Mouse (Mus musculus) forebrain, postnatal 0 days (tissue): Measurements from ENCODE around the gene Iqcf3. TPM values are rescaled to one million over a fixed set of nuclear protein-coding genes. Genes with fewer than 3 reads are reported as not detected.

Experiments
- ATAC-seq: fragments of 200-750 bp; cut with Nextera tagmentation; 2 replicates; pipeline ENCODE4 v1.8.0; 2017; ENCODE audit warnings: mild to moderate bottlenecking, moderate library complexity
- DNase-seq: peaks from one replicate; pipeline ENCODE4 v3.0.0-alpha.2; 2015
- H3K27ac ChIP-seq: fragments of 300-500 bp; sonication (generic); 2 replicates; pipeline ENCODE4 v1.5.1; 2014; ENCODE audit warnings: low read depth, mild to moderate bottlenecking, antibody characterized with exemption, low read length, moderate library complexity, mixed read lengths
- H3K27me3 ChIP-seq: fragments of 300-500 bp; sonication (generic); 2 replicates; pipeline ENCODE4 v1.6.1; 2014; ENCODE audit warnings: mild to moderate bottlenecking, low read length, mixed read lengths; ENCODE audit not compliant: insufficient read depth
- H3K36me3 ChIP-seq: fragments of 300-500 bp; sonication (generic); 2 replicates; pipeline ENCODE4 v1.6.1; 2014; ENCODE audit warnings: mild to moderate bottlenecking, moderate library complexity; ENCODE audit not compliant: insufficient read depth
- H3K4me1 ChIP-seq: fragments of 300-500 bp; sonication (generic); 2 replicates; pipeline ENCODE4 v1.6.1; 2014; ENCODE audit warnings: antibody characterized with exemption; ENCODE audit not compliant: insufficient read depth
- H3K4me2 ChIP-seq: fragments of 300-500 bp; sonication (generic); 2 replicates; pipeline ENCODE4 v1.6.1; 2014; ENCODE audit warnings: low read depth, mild to moderate bottlenecking, moderate library complexity
- H3K4me3 ChIP-seq: fragments of 300-500 bp; sonication (generic); 2 replicates; pipeline ENCODE4 v1.5.1; 2014; ENCODE audit warnings: low read depth, low read length, mixed read lengths
- H3K9ac ChIP-seq: fragments of 300-500 bp; sonication (generic); 2 replicates; pipeline ENCODE4 v1.6.1; 2014; ENCODE audit warnings: mild to moderate bottlenecking
- H3K9me3 ChIP-seq: fragments of 300-500 bp; sonication (generic); 2 replicates; pipeline ENCODE4 v1.6.1; 2016; ENCODE audit warnings: low read length
- CTCF ChIP-seq: sonication (generic); IDR thresholded peaks from 2 replicates; pipeline ENCODE4 v1.5.1; 2016; ENCODE audit warnings: antibody characterized with exemption, control low read depth, low read depth
- WGBS: fragments of 180-500 bp; shearing (Covaris S2); extraction: QIAGEN DNeasy Blood & Tissue Kit; methylation state at CpG from one replicate; pipeline ENCODE4 v1.1.7; 2014; 5-methylcytosine and 5-hydroxymethylcytosine counted together
- polyA plus RNA-seq: library from polyadenylated mRNA; unstranded; fragments of >200 nt; fragmentation: Nextera tagmentation; extraction: Ambion mirVana; gene quantifications from 2 replicates; pipeline ENCODE4 v1.2.1, GENCODE M21; 2015
- total RNA-seq: library from RNA; depleted of rRNA; stranded (reverse); fragments of >200 nt; gene quantifications from 2 replicates; pipeline ENCODE4 v1.2.3, GENCODE M21; 2014

Iqcf3 gene
- total and polyA plus RNA-seq, 2 experiments from 2014 or later = not detected

- Histone ChIP-seq H3K27me3 (no peaks in the 10 kb centered on the region), H3K4me1 (no peaks in the 10 kb centered on the region), H3K4me2 (no peak overlapping the region), H3K27ac (no peak overlapping the region), H3K9ac (no peak overlapping the region), H3K4me3 (no peak overlapping the region), H3K36me3 (peaks cover 56% of the 10 kb centered on the region), H3K9me3 (no peaks in the 10 kb centered on the region)
- ATAC-seq (no peak), DNase-seq (no peak)
- WGBS = 94% methylated on average over 17 of the region's 17 CpGs
- TF ChIP-seq CTCF = no peak
Measured at GRCm38 (mm10) chr9:106483606-106484005, 77.8 kb downstream of the Iqcf3 start.

- Histone ChIP-seq H3K4me3 (no peak overlapping the region), H3K27ac (no peak overlapping the region), H3K4me2 (no peak overlapping the region), H3K9me3 (no peaks in the 10 kb centered on the region), H3K36me3 (peaks cover 56% of the 10 kb centered on the region), H3K9ac (no peak overlapping the region), H3K27me3 (no peaks in the 10 kb centered on the region), H3K4me1 (peaks cover 2% of the 10 kb centered on the region; the same call in 1 of the 2 replicates)
- no peak for ATAC-seq
- no peak for TF ChIP-seq CTCF
- DNase-seq = no peak
- WGBS = 96% methylated on average over 10 of the region's 10 CpGs
Measured at GRCm38 (mm10) chr9:106483136-106483535, 78.3 kb downstream of the Iqcf3 start.

- no peaks in the 10 kb centered on the region for H3K9me3 ChIP-seq
- ATAC-seq (no peak), DNase-seq (no peak)
- no peaks in the 10 kb centered on the region for H3K27me3 ChIP-seq
- no peak overlapping the region for H3K27ac ChIP-seq
- no peak overlapping the region for H3K4me3 ChIP-seq
- TF ChIP-seq CTCF = no peak
- H3K36me3 ChIP-seq = peaks cover 56% of the 10 kb centered on the region
- H3K9ac ChIP-seq = no peak overlapping the region
- no peak overlapping the region for H3K4me2 ChIP-seq
- 90% methylated on average over 17 of the region's 17 CpGs for WGBS
- peaks cover 5% of the 10 kb centered on the region; the same call in 1 of the 2 replicates for H3K4me1 ChIP-seq
Measured at GRCm38 (mm10) chr9:106482578-106483115, 78.8 kb downstream of the Iqcf3 start.

GRCm38 (mm10) chr9:106481676-106482075, 79.8 kb downstream of the Iqcf3 start:
- no peak for TF ChIP-seq CTCF
- H3K9ac ChIP-seq = no peak overlapping the region
- H3K4me3 ChIP-seq = no peak overlapping the region
- WGBS = 95% methylated on average over 13 of the region's 13 CpGs
- ATAC-seq (no peak), DNase-seq (no peak)
- no peaks in the 10 kb centered on the region for H3K27me3 ChIP-seq
- H3K4me2 ChIP-seq = no peak overlapping the region
- H3K27ac ChIP-seq = no peak overlapping the region
- H3K4me1 ChIP-seq = peaks cover 5% of the 10 kb centered on the region; the same call in 1 of the 2 replicates
- H3K9me3 ChIP-seq = no peaks in the 10 kb centered on the region
- peaks cover 56% of the 10 kb centered on the region for H3K36me3 ChIP-seq

DNA sequence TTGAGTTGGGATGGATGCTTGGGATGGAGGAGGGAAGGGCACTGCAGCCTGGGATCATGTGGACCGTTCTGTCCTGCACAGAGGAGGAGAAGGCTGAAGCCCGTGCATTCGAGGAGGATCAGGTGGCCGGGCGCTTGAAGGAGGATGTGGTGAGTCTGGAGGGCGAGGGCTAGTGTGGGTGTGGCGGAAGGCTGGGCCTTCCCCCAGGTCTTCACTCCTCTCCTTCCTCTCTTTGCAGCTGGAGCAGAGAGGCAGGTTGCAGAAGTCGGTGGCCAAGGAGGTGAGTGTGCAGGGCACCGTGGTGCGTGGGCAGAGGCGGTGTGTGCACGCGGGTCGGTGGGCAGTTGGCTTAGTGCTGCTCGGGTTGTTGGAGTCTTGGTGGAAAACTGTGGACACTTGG, 80.4 kb downstream of the Iqcf3 start:
- no peak for ATAC-seq
- peaks cover 5% of the 10 kb centered on the region; the same call in 1 of the 2 replicates for H3K4me1 ChIP-seq
- WGBS = 96% methylated on average over 15 of the region's 15 CpGs

GRCm38 (mm10) chr9:106480541-106480940, 80.9 kb downstream of the Iqcf3 start:
- Histone ChIP-seq H3K9ac (no peak overlapping the region), H3K4me2 (no peak overlapping the region), H3K27ac (no peak overlapping the region), H3K4me3 (no peak overlapping the region), H3K36me3 (peaks cover 46% of the 10 kb centered on the region), H3K9me3 (no peaks in the 10 kb centered on the region), H3K4me1 (peaks cover 5% of the 10 kb centered on the region; the same call in 1 of the 2 replicates), H3K27me3 (no peaks in the 10 kb centered on the region)
- WGBS = 95% methylated on average over 7 of the region's 7 CpGs
- no peak for ATAC-seq
- no peak for DNase-seq
- TF ChIP-seq CTCF = no peak

More for the DNA sequence above, 80.4 kb downstream of the Iqcf3 start:
- TF ChIP-seq CTCF = no peak
- no peak overlapping the region for H3K4me3 ChIP-seq
- no peak overlapping the region for H3K27ac ChIP-seq
- DNase-seq = no peak
- no peak overlapping the region for H3K9ac ChIP-seq
- no peaks in the 10 kb centered on the region for H3K9me3 ChIP-seq
- H3K36me3 ChIP-seq = peaks cover 51% of the 10 kb centered on the region
- H3K4me2 ChIP-seq = no peak overlapping the region
- H3K27me3 ChIP-seq = no peaks in the 10 kb centered on the region

DNA sequence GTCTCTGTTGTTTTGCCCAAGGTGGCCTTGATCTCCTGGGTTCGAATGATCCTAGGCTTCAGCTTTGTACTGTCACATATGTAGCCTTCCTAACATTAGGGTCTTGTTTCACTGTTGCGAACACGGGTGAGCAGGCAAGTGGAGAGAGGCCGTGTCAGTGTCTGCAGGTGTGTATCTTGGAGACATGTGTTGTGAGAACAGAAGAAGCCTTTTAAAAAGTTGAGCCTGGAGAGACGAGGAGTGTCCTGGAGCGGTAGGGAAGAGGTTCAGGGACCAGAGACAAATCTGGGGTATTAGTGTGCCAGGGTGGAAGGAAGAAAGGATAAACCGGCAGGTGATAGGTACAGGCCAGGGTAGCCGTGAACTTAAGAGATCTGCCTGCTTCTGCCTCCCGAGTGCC, 83.3 kb downstream of the Iqcf3 start:
- H3K9me3 ChIP-seq = no peaks in the 10 kb centered on the region
- no peak overlapping the region for H3K27ac ChIP-seq
- H3K4me1 ChIP-seq = peaks cover 5% of the 10 kb centered on the region; the same call in 1 of the 2 replicates
- H3K4me2 ChIP-seq = peak overlapping the region; percentile 85
- no peak for ATAC-seq
- H3K9ac ChIP-seq = peak overlapping the region; percentile 63
- no peak for TF ChIP-seq CTCF
- H3K27me3 ChIP-seq = no peaks in the 10 kb centered on the region
- DNase-seq = no peak
- 87% methylated on average over 9 of the region's 9 CpGs for WGBS
- H3K36me3 ChIP-seq = peaks cover 22% of the 10 kb centered on the region
- peak overlapping the region; percentile 47 for H3K4me3 ChIP-seq
